Mouse (Mus musculus) kidney, postnatal 0 days (tissue): ENCODE measurements around the gene Rdh16f1. TPM values are rescaled to one million over a fixed set of nuclear protein-coding genes. Genes with fewer than 3 reads are reported as not detected.
"Not testable (repeated sequence)": the region's sequence is repeated elsewhere in the genome, so short reads cannot be mapped to it uniquely, and the experiment has no call there.

ENCODE experiments used
- ATAC-seq: fragments of 200-750 bp; cut with Nextera tagmentation; replicated peaks from 2 replicates; pipeline ENCODE4 v1.8.0; 2017; ENCODE audit warnings: low read depth, moderate number of reproducible peaks, moderate TSS enrichment, moderate library complexity; ENCODE audit not compliant: low FRiP score
- DNase-seq: peaks from one replicate; pipeline ENCODE4 v3.0.0-alpha.2; 2016; ENCODE audit warnings: low spot score
- H3K27ac ChIP-seq: fragments of 300-500 bp; sonication (generic); 2 replicates; pipeline ENCODE4 v1.5.1; 2014; ENCODE audit warnings: mild to moderate bottlenecking
- H3K27me3 ChIP-seq: fragments of 300-500 bp; sonication (generic); 2 replicates; pipeline ENCODE4 v1.6.1; 2014; ENCODE audit warnings: low read length, mixed read lengths; ENCODE audit not compliant: insufficient read depth
- H3K36me3 ChIP-seq: fragments of 300-500 bp; sonication (generic); 2 replicates; pipeline ENCODE4 v1.6.1; 2014; ENCODE audit warnings: low read length, mixed read lengths; ENCODE audit not compliant: insufficient read depth
- H3K4me1 ChIP-seq: fragments of 300-500 bp; sonication (generic); replicated peaks from 2 replicates; pipeline ENCODE4 v1.6.1; 2014; ENCODE audit warnings: antibody characterized with exemption, low read length, mixed read lengths; ENCODE audit not compliant: insufficient read depth
- H3K4me2 ChIP-seq: fragments of 300-500 bp; sonication (generic); 2 replicates; pipeline ENCODE4 v1.6.1; 2014; ENCODE audit warnings: mild to moderate bottlenecking, low read length, moderate library complexity, mixed read lengths
- H3K4me3 ChIP-seq: fragments of 300-500 bp; sonication (generic); replicated peaks from 2 replicates; pipeline ENCODE4 v1.5.1; 2014; ENCODE audit warnings: low read depth, low read length
- H3K9ac ChIP-seq: fragments of 300-500 bp; sonication (generic); 2 replicates; pipeline ENCODE4 v1.6.1; 2014; ENCODE audit warnings: low read depth, low read length
- H3K9me3 ChIP-seq: fragments of 300-500 bp; sonication (generic); replicated peaks from 2 replicates; pipeline ENCODE4 v1.6.1; 2016; ENCODE audit warnings: low read length, inconsistent platforms, mixed read lengths
- CTCF ChIP-seq: IDR thresholded peaks from 2 replicates; pipeline ENCODE4 v1.5.1; 2016; ENCODE audit warnings: antibody characterized with exemption, low read depth, mild to moderate bottlenecking, moderate library complexity
- WGBS: fragments of 180-500 bp; shearing (Covaris S2); extraction: QIAGEN DNeasy Blood & Tissue Kit; methylation state at CpG from one replicate; pipeline ENCODE4 v1.1.7; 2014; 5-methylcytosine and 5-hydroxymethylcytosine counted together
- polyA plus RNA-seq: library from polyadenylated mRNA; unstranded; fragments of >200 nt; fragmentation: Nextera tagmentation; extraction: Ambion mirVana; gene quantifications from 2 replicates; pipeline ENCODE4 v1.2.1, GENCODE M21; 2015

Gene Rdh16f1
- polyA plus RNA-seq, 1 experiment from 2014 or later: 0.87 TPM

- Histone ChIP-seq H3K4me1 (no peaks in the 10 kb centered on the region), H3K36me3 (no peaks in the 10 kb centered on the region), H3K27me3 (no peaks in the 10 kb centered on the region), H3K4me3 (no peak overlapping the region), H3K9me3 (no peaks in the 10 kb centered on the region), H3K4me2 (no peak overlapping the region), H3K27ac (no peak overlapping the region), H3K9ac (no peak overlapping the region)
- 91% methylated on average over 1 of the region's 1 CpGs for WGBS
- TF ChIP-seq CTCF: no peak
- ATAC-seq (0 out of 2 replicates have a peak, but pooled peaks have one; percentile 43), DNase-seq (no peak)
Measured at GRCm38 (mm10) chr10:127799295-127799694, 39.7 kb downstream of the Rdh16f1 start.

- no peaks in the 10 kb centered on the region for H3K27me3 ChIP-seq
- DNase-seq (no peak), ATAC-seq (no peak; the same call in 1 of the 2 replicates)
- no peak within 1 kb of the TSS for H3K4me2 ChIP-seq
- no peak within 1 kb of the TSS for H3K27ac ChIP-seq
- H3K9me3 ChIP-seq: no peaks in the 10 kb centered on the region
- no peaks in the 10 kb centered on the region for H3K4me1 ChIP-seq
- no peak within 1 kb of the TSS for H3K9ac ChIP-seq
- no peak within 1 kb of the TSS for H3K4me3 ChIP-seq
- H3K36me3 ChIP-seq: no peaks in the 10 kb centered on the region
- no peak for TF ChIP-seq CTCF
- WGBS: 79% methylated on average over 6 of the region's 6 CpGs
Measured at GRCm38 (mm10) chr10:127800891-127801290, 41.3 kb downstream of the Rdh16f1 start, which contains the start of gene Rdh16. Gene Rdh16 (plus strand): TSS chr10:127801152.

- H3K4me3 ChIP-seq: no peak overlapping the region
- no peak overlapping the region for H3K4me2 ChIP-seq
- ATAC-seq: no peak
- no peak overlapping the region for H3K9ac ChIP-seq
- no peaks in the 10 kb centered on the region for H3K4me1 ChIP-seq
- DNase-seq: no peak
- no peaks in the 10 kb centered on the region for H3K27me3 ChIP-seq
- H3K27ac ChIP-seq: no peak overlapping the region
- WGBS: 85% methylated on average over 2 of the region's 2 CpGs
- no peaks in the 10 kb centered on the region for H3K9me3 ChIP-seq
- no peak for TF ChIP-seq CTCF
- H3K36me3 ChIP-seq: no peaks in the 10 kb centered on the region
Measured at GRCm38 (mm10) chr10:127801612-127802011, 42.0 kb downstream of the Rdh16f1 start.

- no peak for TF ChIP-seq CTCF
- no peaks in the 10 kb centered on the region for H3K9me3 ChIP-seq
- no peak overlapping the region for H3K4me2 ChIP-seq
- no peak overlapping the region for H3K27ac ChIP-seq
- H3K4me3 ChIP-seq: no peak overlapping the region
- no peak overlapping the region for H3K9ac ChIP-seq
- no peaks in the 10 kb centered on the region for H3K36me3 ChIP-seq
- H3K27me3 ChIP-seq: no peaks in the 10 kb centered on the region
- DNase-seq (no peak), ATAC-seq (no peak)
- H3K4me1 ChIP-seq: no peaks in the 10 kb centered on the region
- WGBS: 83% methylated on average over 5 of the region's 5 CpGs
Measured at GRCm38 (mm10) chr10:127802236-127802635, 42.6 kb downstream of the Rdh16f1 start.

GRCm38 (mm10) chr10:127804416-127804815, 44.8 kb downstream of the Rdh16f1 start:
- Histone ChIP-seq H3K27ac (no peak overlapping the region), H3K9me3 (no peaks in the 10 kb centered on the region), H3K9ac (no peak overlapping the region), H3K27me3 (no peaks in the 10 kb centered on the region), H3K4me1 (no peaks in the 10 kb centered on the region), H3K4me2 (no peak overlapping the region), H3K36me3 (no peaks in the 10 kb centered on the region), H3K4me3 (no peak overlapping the region)
- ATAC-seq (no peak), DNase-seq (no peak)
- TF ChIP-seq CTCF: no peak
- 60% methylated on average over 7 of the region's 7 CpGs for WGBS

- Histone ChIP-seq H3K9ac (no peak overlapping the region), H3K4me3 (no peak overlapping the region), H3K9me3 (no peaks in the 10 kb centered on the region; the same call in 1 of the 2 replicates), H3K4me2 (no peak overlapping the region), H3K27me3 (no peaks in the 10 kb centered on the region), H3K27ac (no peak overlapping the region), H3K4me1 (no peaks in the 10 kb centered on the region), H3K36me3 (no peaks in the 10 kb centered on the region)
- ATAC-seq (no peak), DNase-seq (no peak)
- TF ChIP-seq CTCF: no peak
Measured at GRCm38 (mm10) chr10:127815888-127816287, 56.3 kb downstream of the Rdh16f1 start.

- ATAC-seq, H3K27me3 ChIP-seq, H3K4me2 ChIP-seq, H3K4me1 ChIP-seq, H3K9ac ChIP-seq, H3K9me3 ChIP-seq, H3K27ac ChIP-seq, H3K4me3 ChIP-seq, DNase-seq, H3K36me3 ChIP-seq: not testable (repeated sequence)
- 71% methylated on average over 4 of the region's 4 CpGs for WGBS
Measured at GRCm38 (mm10) chr10:127817268-127817910, 57.8 kb downstream of the Rdh16f1 start.

- not testable (repeated sequence) for H3K4me1 ChIP-seq, H3K27me3 ChIP-seq, H3K9me3 ChIP-seq, H3K9ac ChIP-seq, H3K27ac ChIP-seq, H3K4me2 ChIP-seq, ATAC-seq, DNase-seq, H3K4me3 ChIP-seq, H3K36me3 ChIP-seq
- 88% methylated on average over 2 of the region's 2 CpGs for WGBS
Measured at GRCm38 (mm10) chr10:127821806-127822205, 62.2 kb downstream of the Rdh16f1 start.
